Mouse (Mus musculus): ENCODE data around the gene AI413582.

The AI413582 gene

DNA sequence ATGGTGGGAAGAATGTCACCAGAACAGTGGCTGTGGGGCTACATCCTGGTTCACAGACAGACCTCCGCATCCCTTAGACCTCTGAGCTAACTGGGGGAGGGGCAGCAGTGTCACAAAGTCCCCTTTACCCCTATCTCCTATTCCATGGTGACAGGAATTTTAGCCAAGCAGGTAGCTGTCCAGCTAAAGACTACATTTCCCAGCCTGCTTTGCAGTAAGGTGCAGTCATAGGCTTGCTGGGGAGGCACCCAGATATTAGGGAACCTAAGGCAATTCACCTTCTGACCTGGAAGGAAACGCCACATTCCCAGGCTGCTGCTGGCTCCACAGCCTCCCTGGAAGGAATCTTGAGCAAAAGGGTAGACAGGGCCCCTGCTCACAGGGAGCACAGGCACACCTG, 24.3 kb downstream of the AI413582 start:
- in situ Hi-C loops (cut with MboI; ENCODE audit: low pct_unique_long_range_greater_than_20kb in 1 of 2, low sequenced_read_pairs in 2 of 2, unreplicated experiment in 1 of 2): loop anchor here in 1 of 2 experiments (10.0 kb wide), 1 partner anchor 104 kb away; no protein-coding TSS in a partner anchor

DNA sequence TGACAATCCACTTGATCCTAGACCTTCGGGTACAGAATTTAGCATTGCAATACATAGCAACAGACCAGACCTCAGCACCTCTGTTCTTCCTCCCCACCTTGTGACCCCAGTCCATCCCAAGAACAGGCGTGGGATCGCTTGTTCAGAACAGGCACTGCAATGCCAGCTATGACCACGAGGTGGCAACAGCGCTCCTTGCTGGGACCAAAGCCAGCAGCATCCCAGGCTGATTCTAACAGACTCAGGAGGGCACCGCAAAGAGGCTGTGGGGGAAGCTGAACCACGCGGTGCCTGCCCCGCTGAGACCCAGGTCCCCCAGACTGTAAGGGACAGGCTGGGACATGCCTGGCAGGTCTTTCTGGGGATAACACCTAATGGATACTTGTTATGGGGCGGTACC, 30.8 kb downstream of the AI413582 start:
- in situ Hi-C loops (cut with MboI; ENCODE audit: low pct_unique_long_range_greater_than_20kb in 1 of 2, low sequenced_read_pairs in 2 of 2, unreplicated experiment in 1 of 2): no loop called here

DNA sequence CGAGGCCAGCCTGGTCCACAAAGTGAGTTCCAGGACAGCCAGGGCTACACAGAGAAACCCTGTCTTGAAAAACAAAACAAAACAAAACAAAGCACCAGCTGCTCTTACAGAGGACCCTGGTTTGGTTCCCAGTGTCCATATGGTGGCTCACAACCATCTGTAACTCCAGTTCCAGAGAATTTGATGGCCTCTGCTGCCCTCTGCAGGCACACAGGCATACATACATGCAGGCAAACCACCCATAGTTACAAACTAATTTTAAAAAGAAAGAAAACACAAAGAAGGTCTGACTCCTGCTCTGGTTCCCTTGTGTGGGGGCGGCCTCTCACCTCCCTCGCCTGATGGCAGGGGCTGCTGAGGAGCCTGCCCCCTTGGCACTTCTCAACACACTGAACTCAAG, 32.2 kb downstream of the AI413582 start:
- in situ Hi-C loops (cut with MboI; ENCODE audit: low pct_unique_long_range_greater_than_20kb in 1 of 2, low sequenced_read_pairs in 2 of 2, unreplicated experiment in 1 of 2): no loop called here

DNA sequence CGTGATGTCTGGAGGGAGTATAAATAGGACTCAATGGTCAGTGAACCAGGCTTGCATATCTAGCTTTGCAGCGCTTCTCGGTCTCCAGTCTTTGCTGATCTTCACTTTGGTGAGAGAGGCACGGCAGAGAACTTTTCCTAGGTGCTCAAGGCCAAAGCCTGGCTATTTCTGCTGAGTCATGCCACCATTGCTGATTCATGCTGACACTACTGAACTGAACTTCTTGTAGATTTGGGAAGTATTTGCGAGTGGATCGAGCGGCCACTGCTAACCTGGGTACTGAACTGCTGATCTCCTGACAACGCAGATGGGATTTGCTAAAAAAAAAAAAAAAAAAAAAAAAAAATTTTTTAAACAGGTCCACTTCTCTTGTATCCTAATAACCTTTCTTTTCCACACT, 33.5 kb downstream of the AI413582 start:
- in situ Hi-C loops (cut with MboI; ENCODE audit: low pct_unique_long_range_greater_than_20kb in 1 of 2, low sequenced_read_pairs in 2 of 2, unreplicated experiment in 1 of 2): no loop called here

DNA sequence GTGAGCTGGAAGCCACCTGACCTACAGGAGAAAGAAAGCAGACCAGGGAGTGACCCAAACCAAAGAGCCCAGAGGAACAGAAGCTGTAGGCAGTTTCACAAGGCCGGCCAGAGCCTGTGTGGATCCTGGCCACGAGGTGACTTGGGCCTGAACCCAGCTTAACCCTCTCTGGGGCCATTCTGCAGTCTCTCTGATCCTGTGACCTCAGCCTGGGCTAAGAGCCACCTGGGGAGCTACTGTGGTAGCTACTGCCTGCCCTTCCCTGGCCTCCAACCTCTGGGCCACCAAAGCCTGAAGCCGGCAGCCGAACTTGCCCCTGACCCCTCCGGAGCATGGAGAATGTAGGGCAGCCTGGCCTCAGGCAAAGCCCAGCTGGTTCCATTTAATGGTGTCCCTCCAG, 36.8 kb downstream of the AI413582 start:
- in situ Hi-C loops (cut with MboI; ENCODE audit: low pct_unique_long_range_greater_than_20kb in 1 of 2, low sequenced_read_pairs in 2 of 2, unreplicated experiment in 1 of 2): loop anchor here (10.0 kb wide), 2 partner anchors 134 to 274 kb away; no protein-coding TSS in a partner anchor

DNA sequence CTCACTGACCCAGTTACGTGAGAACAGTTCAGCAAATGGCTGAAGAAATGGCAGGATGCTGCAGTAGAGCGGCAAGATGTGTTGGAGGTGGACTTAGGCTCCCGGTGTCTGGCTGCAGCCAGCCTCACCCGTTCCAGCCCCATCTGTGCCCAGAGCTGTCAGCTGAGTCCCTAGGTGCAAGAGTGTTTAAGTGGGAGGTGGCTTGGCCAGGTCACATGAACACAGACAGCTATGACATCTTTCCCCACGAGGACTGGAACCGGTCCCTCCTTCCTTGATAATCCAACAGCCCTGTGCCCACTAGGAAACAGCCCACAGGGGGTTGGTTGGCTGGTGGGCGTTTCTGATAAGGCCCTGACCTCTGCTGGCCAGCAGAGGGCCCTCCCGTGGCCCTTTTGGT, 37.5 kb downstream of the AI413582 start:
- in situ Hi-C loops (cut with MboI; ENCODE audit: low pct_unique_long_range_greater_than_20kb in 1 of 2, low sequenced_read_pairs in 2 of 2, unreplicated experiment in 1 of 2): loop anchor here (10.0 kb wide), 2 partner anchors 133 to 273 kb away; no protein-coding TSS in a partner anchor

DNA sequence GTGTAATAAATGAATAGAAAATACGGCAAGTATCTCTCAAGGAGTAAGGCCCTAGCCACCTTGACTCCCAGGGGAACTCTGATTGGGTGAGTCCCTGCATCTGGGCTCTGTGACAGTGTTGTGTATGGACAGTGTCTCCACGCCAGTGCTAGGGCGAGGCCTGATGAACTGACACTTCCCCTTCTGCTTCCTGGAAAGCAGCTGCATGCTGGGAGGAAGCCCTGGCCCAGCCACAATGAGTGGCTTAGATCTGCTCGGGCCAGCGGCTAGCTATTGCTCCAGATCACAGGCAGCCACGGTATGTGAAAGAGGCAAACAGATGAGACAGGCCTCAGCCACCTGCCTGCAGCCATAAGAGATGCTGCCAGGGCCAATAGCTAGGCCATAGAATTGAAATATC, 38.4 kb downstream of the AI413582 start:
- in situ Hi-C loops (cut with MboI; ENCODE audit: low pct_unique_long_range_greater_than_20kb in 1 of 2, low sequenced_read_pairs in 2 of 2, unreplicated experiment in 1 of 2): loop anchor here (10.0 kb wide), 2 partner anchors 132 to 272 kb away; no protein-coding TSS in a partner anchor

DNA sequence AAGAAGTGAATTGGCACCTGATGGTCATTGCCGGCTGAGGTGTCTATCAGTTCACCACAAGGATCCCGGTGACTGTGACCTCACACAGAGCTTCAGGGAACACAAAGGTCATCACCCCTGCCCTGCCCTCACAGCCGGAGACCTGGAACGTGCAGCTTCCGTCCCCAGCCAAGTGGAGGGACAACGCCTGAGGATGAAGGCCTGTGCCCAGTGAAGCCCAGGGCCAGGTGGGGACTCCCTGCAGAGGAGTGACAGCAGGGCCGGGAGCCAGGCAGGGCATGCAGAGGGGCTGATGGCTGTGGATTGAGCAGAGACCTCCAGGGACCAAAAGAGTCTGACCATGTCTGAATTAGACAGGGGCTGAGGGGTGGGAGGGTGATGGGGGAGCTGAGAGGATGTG, 42.4 kb downstream of the AI413582 start:
- in situ Hi-C loops (cut with MboI; ENCODE audit: low pct_unique_long_range_greater_than_20kb in 1 of 2, low sequenced_read_pairs in 2 of 2, unreplicated experiment in 1 of 2): loop anchor here (10.0 to 25.0 kb wide), 4 partner anchors 128 to 686 kb away; partner anchors contain the start of genes Nkx2-5 (in 2 of the 2) and Ip6k3 (in 1 of the 2)

DNA sequence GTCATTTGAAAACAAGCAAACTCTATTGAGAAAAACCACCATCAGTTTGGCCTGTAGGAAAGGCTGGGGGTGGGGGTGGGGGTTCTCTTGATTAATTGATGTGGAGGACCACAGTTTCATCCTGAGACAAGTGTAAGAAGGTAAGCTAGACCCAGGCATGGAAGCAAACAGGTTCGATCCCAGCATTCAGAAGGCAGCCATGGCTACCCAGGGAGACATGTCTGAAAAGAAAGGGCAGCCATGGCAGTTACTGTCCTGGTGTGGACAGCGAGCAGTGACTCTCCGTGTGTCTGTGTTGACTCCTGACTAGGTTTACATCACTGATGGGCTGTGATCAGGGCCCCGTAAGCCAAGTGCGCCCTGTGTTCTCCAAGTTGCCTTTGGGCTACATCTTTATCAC, 44.3 kb downstream of the AI413582 start, which contains the start of gene Grm4:
Gene Grm4 (minus strand): TSS at position 101 of the 400 bp plus-strand sequence.
- in situ Hi-C loops (cut with MboI; ENCODE audit: low pct_unique_long_range_greater_than_20kb in 1 of 2, low sequenced_read_pairs in 2 of 2, unreplicated experiment in 1 of 2): loop anchor here (10.0 to 25.0 kb wide), 4 partner anchors 127 to 684 kb away; partner anchors contain the start of genes Nkx2-5 (in 2 of the 2) and Ip6k3 (in 1 of the 2)

DNA sequence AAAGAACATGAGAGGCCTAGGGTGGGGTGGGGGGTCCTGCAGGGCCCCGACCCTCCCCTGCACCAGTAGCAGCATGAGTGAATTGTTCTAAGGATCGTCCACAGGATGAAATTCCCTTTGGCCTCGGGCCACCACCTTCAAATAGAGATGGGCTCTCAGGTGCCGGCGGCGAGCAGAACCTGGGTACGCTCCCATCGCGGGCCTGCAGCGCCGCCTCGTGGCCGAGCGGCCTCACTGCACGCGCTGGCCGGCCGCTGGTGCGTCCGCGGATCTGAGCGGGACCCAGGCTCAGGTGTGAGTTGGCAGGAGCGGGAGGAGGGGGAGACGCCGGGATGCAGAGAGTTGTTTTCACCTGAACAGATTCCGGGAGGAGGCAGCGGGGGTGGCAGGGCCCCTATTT, 45.0 kb downstream of the AI413582 start:
- in situ Hi-C loops (cut with MboI; ENCODE audit: low pct_unique_long_range_greater_than_20kb in 1 of 2, low sequenced_read_pairs in 2 of 2, unreplicated experiment in 1 of 2): loop anchor here (10.0 to 25.0 kb wide), 4 partner anchors 126 to 683 kb away; partner anchors contain the start of genes Nkx2-5 (in 2 of the 2) and Ip6k3 (in 1 of the 2)

DNA sequence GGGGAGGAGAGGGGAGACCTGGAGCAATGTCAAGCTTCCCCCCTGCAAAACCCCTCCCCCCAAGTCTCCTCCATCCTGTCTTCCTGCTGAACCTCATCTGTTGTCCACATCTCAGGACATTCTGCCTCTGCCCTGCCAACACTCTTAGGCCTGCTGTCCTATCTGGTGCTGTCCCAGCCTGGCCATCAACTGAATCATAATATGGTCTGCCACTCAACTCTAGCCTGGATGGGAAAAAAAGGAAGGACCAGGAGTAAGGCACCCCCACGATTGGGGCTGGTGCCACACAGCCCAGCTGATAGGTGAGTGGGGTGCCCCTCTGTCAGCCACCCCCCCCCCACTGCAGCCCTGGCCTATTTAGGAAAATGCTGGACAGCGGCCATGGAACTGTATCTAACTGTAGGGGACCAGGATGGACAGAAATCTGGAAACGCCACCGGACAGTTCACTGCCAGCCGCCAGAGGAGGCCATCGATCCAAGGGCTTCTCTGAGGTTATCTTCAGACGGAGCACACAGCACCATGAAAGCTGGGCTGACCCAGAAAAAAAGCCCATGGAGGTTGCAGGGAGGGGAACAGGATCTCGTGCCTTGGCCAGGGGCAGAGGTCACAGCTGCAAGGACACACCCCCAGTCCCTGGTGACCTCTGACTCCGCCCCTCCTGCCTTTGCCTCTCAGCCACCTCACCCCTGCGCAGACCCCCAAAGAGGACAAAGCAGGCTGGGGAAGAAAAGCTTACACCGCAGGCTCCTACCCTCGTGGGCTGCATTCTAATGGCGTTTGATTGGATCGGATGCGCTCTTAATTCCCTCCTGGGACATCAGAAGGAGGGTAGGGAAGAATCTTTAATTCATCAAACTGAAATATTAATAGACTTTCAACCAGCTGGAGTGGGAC, 46.6 kb downstream of the AI413582 start:
- in situ Hi-C loops (cut with MboI; ENCODE audit: low pct_unique_long_range_greater_than_20kb in 1 of 2, low sequenced_read_pairs in 2 of 2, unreplicated experiment in 1 of 2): loop anchor here (10.0 to 25.0 kb wide), 4 partner anchors 124 to 682 kb away; partner anchors contain the start of genes Nkx2-5 (in 2 of the 2) and Ip6k3 (in 1 of the 2)

DNA sequence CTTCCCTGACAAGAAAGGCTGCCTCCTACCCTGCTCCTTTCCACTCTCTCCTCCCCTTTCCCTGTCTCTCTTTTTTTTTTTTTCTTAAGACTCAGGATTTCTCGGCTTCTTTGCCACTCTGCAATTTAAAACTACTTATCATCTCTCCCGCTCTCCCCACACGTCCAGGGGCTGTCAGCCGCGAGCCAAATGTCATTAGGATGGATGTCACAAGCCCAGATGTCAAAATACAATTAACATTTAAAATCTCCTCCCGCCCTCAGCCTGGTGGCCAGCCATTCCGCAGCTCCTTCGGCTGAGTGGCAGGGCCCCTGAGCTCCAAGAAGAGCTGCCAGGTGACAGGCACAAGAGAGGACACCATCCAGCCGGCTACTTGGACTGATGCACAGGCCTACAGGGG, 47.3 kb downstream of the AI413582 start:
- in situ Hi-C loops (cut with MboI; ENCODE audit: low pct_unique_long_range_greater_than_20kb in 1 of 2, low sequenced_read_pairs in 2 of 2, unreplicated experiment in 1 of 2): loop anchor here (10.0 to 25.0 kb wide), 4 partner anchors 123 to 681 kb away; partner anchors contain the start of genes Nkx2-5 (in 2 of the 2) and Ip6k3 (in 1 of the 2)

DNA sequence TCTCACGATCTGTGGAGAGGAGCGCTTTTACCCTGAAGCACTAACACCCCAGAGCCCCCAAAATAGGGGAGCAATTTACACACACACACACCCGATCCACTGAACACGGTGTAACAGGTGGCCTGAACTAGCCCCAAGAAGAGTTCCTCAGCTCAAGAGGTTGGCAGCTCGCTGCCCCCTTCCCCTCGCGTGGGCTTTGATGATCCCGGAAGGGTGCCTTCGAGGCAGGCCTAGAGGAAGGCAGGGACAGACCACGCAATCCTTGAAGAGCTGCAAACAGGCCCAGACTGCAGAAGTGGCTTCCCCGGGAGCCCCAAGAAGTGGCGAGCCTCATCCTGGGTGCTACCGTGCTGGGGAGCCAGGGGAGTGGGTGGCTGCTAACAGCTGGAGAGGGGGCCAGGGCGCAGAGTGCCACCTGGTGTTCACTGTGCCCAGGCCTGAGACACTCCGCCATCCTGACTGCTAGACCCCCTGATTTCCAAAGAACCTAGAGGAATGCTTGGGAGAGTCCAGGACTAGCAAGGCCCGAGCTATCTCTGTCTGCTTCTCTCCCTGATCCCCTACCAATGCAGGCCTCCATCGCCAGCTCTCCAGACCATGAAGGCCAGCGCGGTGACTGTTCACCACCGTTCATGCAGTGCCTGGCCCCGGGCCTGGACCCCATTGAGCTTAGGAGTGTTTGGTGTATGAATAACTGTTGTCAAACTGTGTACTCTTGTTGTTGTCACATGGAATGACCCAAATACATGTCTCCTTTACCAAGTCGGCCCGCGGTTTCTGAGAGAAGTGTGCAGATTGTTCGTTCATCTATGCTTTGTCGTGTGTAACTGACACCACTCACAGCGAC, 51.4 kb downstream of the AI413582 start:
- in situ Hi-C loops (cut with MboI; ENCODE audit: low pct_unique_long_range_greater_than_20kb in 1 of 2, low sequenced_read_pairs in 2 of 2, unreplicated experiment in 1 of 2): loop anchor here (10.0 to 25.0 kb wide), 4 partner anchors 119 to 677 kb away; partner anchors contain the start of genes Nkx2-5 (in 2 of the 2) and Ip6k3 (in 1 of the 2)
